Comparison of ENCODE assay signal across 7 mouse cellular contexts in genomic region chrX:136740087-136740790, GRCm38 (mm10). TPM values are rescaled to one million over a fixed set of nuclear protein-coding genes. Genes with fewer than 3 reads are reported as not detected.
A peak's percentile ranks its signal among the peaks of the same experiment; 100 is the strongest.
DNase-seq lines count a peak whose midpoint lies in the region; ATAC-seq and TF ChIP-seq lines count a peak whose summit lies in the region.

No protein-coding gene starts in this region.

- no peak overlapping the region for H3K27ac ChIP-seq in embryonic facial prominence, embryonic 11.5 days (replicated peaks; ENCODE audit: low read depth, low read length)
- H3K27ac ChIP-seq in limb, embryonic 11.5 days (replicated peaks; ENCODE audit: low read depth, low read length), result peak overlapping the region; percentile 75; the same call in 1 of the 2 replicates
- H3K27ac ChIP-seq in olfactory bulb, adult 2 months (ENCODE audit: insufficient read depth, low read depth, low read length), result no peak overlapping the region

- no peaks in the 10 kb centered on the region for H3K4me1 ChIP-seq in embryonic facial prominence, embryonic 11.5 days (ENCODE audit: control insufficient read depth, insufficient read depth, low read length)
- H3K4me1 ChIP-seq in limb, embryonic 11.5 days (ENCODE audit: control insufficient read depth, insufficient read depth, low read length), result no peaks in the 10 kb centered on the region
- no peaks in the 10 kb centered on the region for H3K4me1 ChIP-seq in olfactory bulb, adult 2 months (ENCODE audit: control insufficient read depth, insufficient read depth, low read length)

- ATAC-seq in embryonic facial prominence, embryonic 11.5 days (replicated peaks; ENCODE audit: insufficient number of reproducible peaks, low FRiP score, low TSS enrichment, low read depth), result no peak
- no peak for ATAC-seq in limb, embryonic 11.5 days (ENCODE audit: insufficient number of reproducible peaks, low FRiP score, low TSS enrichment, low read depth)

- no peaks in the 10 kb centered on the region for H3K27me3 ChIP-seq in embryonic facial prominence, embryonic 11.5 days (ENCODE audit: control insufficient read depth, insufficient read depth, low read length)
- H3K27me3 ChIP-seq in limb, embryonic 11.5 days (ENCODE audit: control insufficient read depth, insufficient read depth, low read length), result no peaks in the 10 kb centered on the region

- TF ChIP-seq CTCF in olfactory bulb, adult 2 months (IDR thresholded peaks at IDR 0.05; ENCODE audit: insufficient read depth, low read depth, low read length), result no peak

- no peak overlapping the region for H3K4me2 ChIP-seq in embryonic facial prominence, embryonic 11.5 days (ENCODE audit: low read depth, low read length)
- peak overlapping the region; percentile 24; the same call in 1 of the 2 replicates for H3K4me2 ChIP-seq in limb, embryonic 11.5 days (ENCODE audit: low read depth, severe bottlenecking)

- no peaks in the 10 kb centered on the region for H3K36me3 ChIP-seq in embryonic facial prominence, embryonic 11.5 days (replicated peaks; ENCODE audit: control insufficient read depth, insufficient read depth, low read depth, low read length)
- no peaks in the 10 kb centered on the region for H3K36me3 ChIP-seq in limb, embryonic 11.5 days (ENCODE audit: control insufficient read depth, insufficient read depth, low read length)

- 20% methylated on average over 15 of the region's 15 CpGs for WGBS in embryonic facial prominence, embryonic 11.5 days
- 24% methylated on average over 15 of the region's 15 CpGs for WGBS in limb, embryonic 11.5 days
- WGBS in olfactory bulb, adult 2 months, result 19% methylated on average over 15 of the region's 15 CpGs

- no peak for TF ChIP-seq POLR2A in olfactory bulb, adult 2 months (IDR thresholded peaks at IDR 0.05; ENCODE audit: insufficient read depth, low read depth, low read length)

- H3K9me3 ChIP-seq in embryonic facial prominence, embryonic 11.5 days (replicated peaks; ENCODE audit: control insufficient read depth, low read length), result no peaks in the 10 kb centered on the region
- H3K9me3 ChIP-seq in limb, embryonic 11.5 days (ENCODE audit: control insufficient read depth, low read length), result no peaks in the 10 kb centered on the region

- peak overlapping the region; percentile 70 for H3K9ac ChIP-seq in embryonic facial prominence, embryonic 11.5 days (replicated peaks; ENCODE audit: low read length)
- H3K9ac ChIP-seq in limb, embryonic 11.5 days (ENCODE audit: low read length), result peak overlapping the region; percentile 65

- peak overlapping the region; percentile 50 for H3K4me3 ChIP-seq in embryonic facial prominence, embryonic 11.5 days (ENCODE audit: low read depth, low read length)
- peak overlapping the region; percentile 47 for H3K4me3 ChIP-seq in limb, embryonic 11.5 days (ENCODE audit: low read depth, low read length)
- H3K4me3 ChIP-seq in olfactory bulb, adult 2 months (ENCODE audit: insufficient read depth, low read depth, low read length), result peak overlapping the region; percentile 31

- peak; percentile 6 for DNase-seq in right cerebral cortex, postnatal 4 days
- DNase-seq in right cerebral cortex, postnatal 25 days, result no peak
- DNase-seq in embryonic facial prominence, embryonic 11.5 days (ENCODE audit: low spot score), result peak; percentile 53
- DNase-seq in limb, embryonic 11.5 days (ENCODE audit: low spot score), result peak; percentile 20
- no peak for DNase-seq in cerebellum, postnatal 36 days
- DNase-seq in ovary, adult 18-20 months (ENCODE audit: low spot score), result no peak

RNA-seq across cellular contexts. Expression of gene Morf4l2, which starts 3.3 kb away (rescaled TPM):
- 688 and 708 TPM in 2 replicates for polyA plus RNA-seq in embryonic facial prominence, embryonic 11.5 days (2014; fragmentation: Nextera tagmentation; extraction: Ambion mirVana)
- polyA plus RNA-seq in limb, embryonic 11.5 days (2014; fragmentation: Nextera tagmentation; extraction: Ambion mirVana), result 612 and 618 TPM in 2 replicates
- 434 TPM in 1 of 2 replicates, not detected in the other for polyA plus RNA-seq in olfactory bulb, adult 2 months (2012; ENCODE audit: insufficient read depth, insufficient read length, low replicate concordance, missing spikeins)

RNA-seq across cellular contexts. Expression of gene Tceal1, which starts 32.5 kb away (rescaled TPM):
- polyA plus RNA-seq in embryonic facial prominence, embryonic 11.5 days (2014; fragmentation: Nextera tagmentation; extraction: Ambion mirVana), result 9.5 and 11.5 TPM in 2 replicates
- polyA plus RNA-seq in limb, embryonic 11.5 days (2014; fragmentation: Nextera tagmentation; extraction: Ambion mirVana), result 7.6 and 8.8 TPM in 2 replicates
- polyA plus RNA-seq in olfactory bulb, adult 2 months (2012; ENCODE audit: insufficient read depth, insufficient read length, low replicate concordance, missing spikeins), result not detected in 2 replicates

RNA-seq across cellular contexts. Expression of gene Glra4, which starts 39.7 kb away (rescaled TPM):
- polyA plus RNA-seq in embryonic facial prominence, embryonic 11.5 days (2014; fragmentation: Nextera tagmentation; extraction: Ambion mirVana), result 0.14 TPM in 1 of 2 replicates, not detected in the other
- polyA plus RNA-seq in limb, embryonic 11.5 days (2014; fragmentation: Nextera tagmentation; extraction: Ambion mirVana), result 0.16 TPM in 1 of 2 replicates, not detected in the other
- not detected in 2 replicates for polyA plus RNA-seq in olfactory bulb, adult 2 months (2012; ENCODE audit: insufficient read depth, insufficient read length, low replicate concordance, missing spikeins)

Comparison
In these comparisons a context has a peak if more than half of its experiments do, and no peak if none do; other contexts are left out.
1. DNase-seq: peak in right cerebral cortex, postnatal 4 days (single experiment), embryonic facial prominence, embryonic 11.5 days (single experiment) and limb, embryonic 11.5 days (single experiment); none in right cerebral cortex, postnatal 25 days (single experiment), cerebellum, postnatal 36 days (0 of 2) and ovary, adult 18-20 months (single experiment).
2. Peak in every context shown above with its lines, with median percentiles within 50 percentile points of each other: H3K4me3 ChIP-seq.